Mouse (Mus musculus) heart, postnatal 0 days (tissue): ENCODE data around the gene Tulp1.

Source experiments
- CTCF ChIP-seq: IDR thresholded peaks from 2 replicates; pipeline ENCODE4 v1.5.1; 2016; ENCODE audit warnings: antibody characterized with exemption, control low read depth, low read depth
- EP300 ChIP-seq: IDR thresholded peaks from 2 replicates; pipeline ENCODE4 v1.6.1; 2016; ENCODE audit warnings: antibody characterized with exemption, low read depth

GRCm38 (mm10) chr17:28329503-28330231 lies 35.4 kb downstream of the Tulp1 start:
- TF ChIP-seq CTCF (no peak), EP300 (no peak)
